Mouse (Mus musculus) hindbrain, embryonic 10.5 days (tissue): Measurements from ENCODE around the gene Mdk. TPM values are rescaled to one million over a fixed set of nuclear protein-coding genes. Genes with fewer than 3 reads are reported as not detected.

ENCODE experiments used
- DNase-seq: peaks from one replicate; pipeline ENCODE4 v3.0.0-alpha.2; 2017; ENCODE audit warnings: low spot score
- H3K27ac ChIP-seq: fragments of 300-500 bp; sonication (generic); 2 replicates; pipeline ENCODE4 v1.5.1; 2016; ENCODE audit warnings: mild to moderate bottlenecking, moderate library complexity
- H3K27me3 ChIP-seq: fragments of 300-500 bp; sonication (generic); 2 replicates; pipeline ENCODE4 v1.6.1; 2016; ENCODE audit warnings: mild to moderate bottlenecking; ENCODE audit not compliant: poor library complexity, insufficient read depth, severe bottlenecking
- H3K36me3 ChIP-seq: fragments of 300-500 bp; sonication (generic); 2 replicates; pipeline ENCODE4 v1.6.1; 2016; ENCODE audit warnings: mild to moderate bottlenecking, moderate library complexity
- H3K4me1 ChIP-seq: fragments of 300-500 bp; sonication (generic); replicated peaks from 2 replicates; pipeline ENCODE4 v1.6.1; 2016; ENCODE audit warnings: mild to moderate bottlenecking
- H3K4me3 ChIP-seq: fragments of 300-500 bp; sonication (generic); 2 replicates; pipeline ENCODE4 v1.5.1; 2016; ENCODE audit warnings: mild to moderate bottlenecking, moderate library complexity
- H3K9me3 ChIP-seq: fragments of 300-500 bp; sonication (generic); 2 replicates; pipeline ENCODE4 v1.6.1; 2016; ENCODE audit warnings: mild to moderate bottlenecking, moderate library complexity
- WGBS: fragments of 180-500 bp; shearing (Covaris S2); methylation state at CpG from one replicate; pipeline ENCODE4 v1.1.7; 2016; 5-methylcytosine and 5-hydroxymethylcytosine counted together
- polyA plus RNA-seq: library from polyadenylated mRNA; unstranded; fragments of >200 nt; fragmentation: Nextera tagmentation; extraction: Ambion mirVana; gene quantifications from 2 replicates; pipeline ENCODE4 v1.2.1, GENCODE M21; 2016

The Mdk gene
- polyA plus RNA-seq, 1 experiment from 2014 or later = 1,375 TPM

- H3K27ac ChIP-seq = no peak overlapping the region
- no peak for DNase-seq
- H3K27me3 ChIP-seq = no peaks in the 10 kb centered on the region
- peaks cover 46% of the 10 kb centered on the region for H3K4me1 ChIP-seq
- WGBS = 84% methylated on average over 15 of the region's 15 CpGs
- H3K36me3 ChIP-seq = peaks cover 75% of the 10 kb centered on the region
- H3K9me3 ChIP-seq = no peaks in the 10 kb centered on the region
- no peak overlapping the region for H3K4me3 ChIP-seq
Measured at GRCm38 (mm10) chr2:91939303-91939935, 7.3 kb upstream of the Mdk start.

GRCm38 (mm10) chr2:91936154-91936553 lies 4.1 kb upstream of the Mdk start:
- H3K4me1 ChIP-seq = peaks cover 71% of the 10 kb centered on the region
- peak overlapping the region; percentile 56; the same call in 1 of the 2 replicates for H3K27ac ChIP-seq
- H3K27me3 ChIP-seq = no peaks in the 10 kb centered on the region
- H3K9me3 ChIP-seq = no peaks in the 10 kb centered on the region
- peaks cover 79% of the 10 kb centered on the region for H3K36me3 ChIP-seq
- no peak overlapping the region for H3K4me3 ChIP-seq
- WGBS = 90% methylated on average over 7 of the region's 7 CpGs
- DNase-seq = no peak

- Histone ChIP-seq H3K36me3 (peaks cover 70% of the 10 kb centered on the region), H3K27me3 (no peaks in the 10 kb centered on the region), H3K4me1 (peaks cover 75% of the 10 kb centered on the region), H3K9me3 (no peaks in the 10 kb centered on the region), H3K27ac (peak overlapping the region; percentile 53; the same call in 1 of the 2 replicates), H3K4me3 (no peak overlapping the region)
- DNase-seq = no peak
- WGBS = 86% methylated on average over 9 of the region's 9 CpGs
Measured at GRCm38 (mm10) chr2:91934826-91935525, 2.9 kb upstream of the Mdk start.

GRCm38 (mm10) chr2:91934016-91934415 lies 1.9 kb upstream of the Mdk start:
- Histone ChIP-seq H3K27ac (peak overlapping the region; percentile 100), H3K4me1 (peaks cover 79% of the 10 kb centered on the region), H3K36me3 (peaks cover 70% of the 10 kb centered on the region), H3K4me3 (peak overlapping the region; percentile 82), H3K9me3 (no peaks in the 10 kb centered on the region), H3K27me3 (no peaks in the 10 kb centered on the region)
- DNase-seq = no peak
- 62% methylated on average over 8 of the region's 8 CpGs for WGBS

- peaks cover 84% of the 10 kb centered on the region for H3K4me1 ChIP-seq
- peaks cover 70% of the 10 kb centered on the region for H3K36me3 ChIP-seq
- WGBS = 17% methylated on average over 9 of the region's 9 CpGs
- H3K4me3 ChIP-seq = peak overlapping the region; percentile 82
- H3K9me3 ChIP-seq = no peaks in the 10 kb centered on the region
- peak; percentile 51 for DNase-seq
- no peaks in the 10 kb centered on the region for H3K27me3 ChIP-seq
- peak overlapping the region; percentile 100 for H3K27ac ChIP-seq
Measured at GRCm38 (mm10) chr2:91933471-91933870, 1.4 kb upstream of the Mdk start.

- H3K9me3 ChIP-seq = no peaks in the 10 kb centered on the region
- no peaks in the 10 kb centered on the region for H3K27me3 ChIP-seq
- peak overlapping the region; percentile 82 for H3K4me3 ChIP-seq
- DNase-seq = no peak
- peaks cover 66% of the 10 kb centered on the region for H3K36me3 ChIP-seq
- H3K4me1 ChIP-seq = peaks cover 91% of the 10 kb centered on the region
- peak overlapping the region; percentile 100 for H3K27ac ChIP-seq
- 8% methylated on average over 6 of the region's 6 CpGs for WGBS
Measured at GRCm38 (mm10) chr2:91932737-91933350, 747 bp upstream of the Mdk start.

GRCm38 (mm10) chr2:91931328-91932159 lies 553 bp downstream of the Mdk start:
- H3K4me1 ChIP-seq = peaks cover 83% of the 10 kb centered on the region
- no peaks in the 10 kb centered on the region for H3K9me3 ChIP-seq
- H3K27me3 ChIP-seq = no peaks in the 10 kb centered on the region; the same call in 1 of the 2 replicates
- peak overlapping the region; percentile 82 for H3K4me3 ChIP-seq
- under 1% methylated on average over 50 of the region's 50 CpGs for WGBS
- DNase-seq = peak; percentile 96
- H3K27ac ChIP-seq = peak overlapping the region; percentile 100
- peaks cover 57% of the 10 kb centered on the region for H3K36me3 ChIP-seq

GRCm38 (mm10) chr2:91930761-91931291 lies 1.3 kb downstream of the Mdk start:
- Histone ChIP-seq H3K36me3 (peaks cover 50% of the 10 kb centered on the region), H3K4me1 (peaks cover 76% of the 10 kb centered on the region), H3K4me3 (peak overlapping the region; percentile 82), H3K9me3 (no peaks in the 10 kb centered on the region), H3K27ac (peak overlapping the region; percentile 100), H3K27me3 (peaks cover 3% of the 10 kb centered on the region; the same call in 1 of the 2 replicates)
- 2% methylated on average over 23 of the region's 23 CpGs for whole genome bisulfite sequencing
- DNase-seq = peak; percentile 60

- Histone ChIP-seq H3K36me3 (peaks cover 41% of the 10 kb centered on the region), H3K27me3 (peaks cover 11% of the 10 kb centered on the region), H3K4me1 (peaks cover 67% of the 10 kb centered on the region), H3K9me3 (no peaks in the 10 kb centered on the region), H3K4me3 (peak overlapping the region; percentile 82), H3K27ac (peak overlapping the region; percentile 100)
- peak; percentile 85 for DNase-seq
- 7% methylated on average over 12 of the region's 12 CpGs for WGBS
Measured at GRCm38 (mm10) chr2:91929936-91930335, 2.2 kb downstream of the Mdk start.

- peaks cover 16% of the 10 kb centered on the region for H3K27me3 ChIP-seq
- H3K36me3 ChIP-seq = peaks cover 36% of the 10 kb centered on the region
- no peak for DNase-seq
- peaks cover 65% of the 10 kb centered on the region for H3K4me1 ChIP-seq
- peak overlapping the region; percentile 100 for H3K27ac ChIP-seq
- no peaks in the 10 kb centered on the region for H3K9me3 ChIP-seq
- H3K4me3 ChIP-seq = peak overlapping the region; percentile 82
- 43% methylated on average over 3 of the region's 3 CpGs for WGBS
Measured at GRCm38 (mm10) chr2:91929455-91929854, 2.6 kb downstream of the Mdk start.

GRCm38 (mm10) chr2:91928534-91929350 lies 3.4 kb downstream of the Mdk start:
- DNase-seq = no peak
- Histone ChIP-seq H3K9me3 (no peaks in the 10 kb centered on the region), H3K36me3 (peaks cover 30% of the 10 kb centered on the region), H3K27ac (peak overlapping the region; percentile 70; the same call in 1 of the 2 replicates), H3K4me3 (peak overlapping the region; percentile 82), H3K4me1 (peaks cover 64% of the 10 kb centered on the region), H3K27me3 (peaks cover 23% of the 10 kb centered on the region)
- 74% methylated on average over 23 of the region's 23 CpGs for WGBS
